Comparison of ENCODE assay signal across 9 mouse cellular contexts in genomic region chr15:81938246-81938645, GRCm38 (mm10). TPM values are rescaled to one million over a fixed set of nuclear protein-coding genes. Genes with fewer than 3 reads are reported as not detected.
DNase-seq lines count a peak whose midpoint lies in the region; ATAC-seq and TF ChIP-seq lines count a peak whose summit lies in the region.
"Had no signal": no experiment of that assay in that cellular context is flagged by ENCODE, and none has a peak within 500 bp of the region (broad histone marks: within the 10 kb centered on the region; RNA-seq: fewer than 3 reads in every experiment).

No protein-coding gene starts in this region.

- peak overlapping the region; percentile 57 for H3K4me3 ChIP-seq in forebrain, embryonic 15.5 days
- H3K4me3 ChIP-seq in kidney, postnatal 0 days (replicated peaks; ENCODE audit: low read depth, low read length): 0 out of 2 replicates have a peak overlapping the region, but pooled peaks have one; percentile 42
- peak overlapping the region; percentile 62 for H3K4me3 ChIP-seq in midbrain, embryonic 15.5 days

- H3K4me2 ChIP-seq in forebrain, embryonic 15.5 days (replicated peaks): peak overlapping the region; percentile 79
- peak overlapping the region; percentile 63 for H3K4me2 ChIP-seq in kidney, postnatal 0 days (ENCODE audit: low read length)
- peak overlapping the region; percentile 66 for H3K4me2 ChIP-seq in midbrain, embryonic 15.5 days

- TF ChIP-seq CTCF in kidney, postnatal 0 days (IDR thresholded peaks at IDR 0.05; ENCODE audit: low read depth): peak; percentile 77

- WGBS in forebrain, embryonic 15.5 days: 22% methylated on average over 2 of the region's 2 CpGs
- 40% methylated on average over 2 of the region's 2 CpGs for WGBS in kidney, postnatal 0 days
- 15% methylated on average over 2 of the region's 2 CpGs for WGBS in midbrain, embryonic 15.5 days

- peak overlapping the region; percentile 85 for H3K27ac ChIP-seq in forebrain, embryonic 15.5 days (replicated peaks)
- H3K27ac ChIP-seq in kidney, postnatal 0 days: no peak overlapping the region
- peak overlapping the region; percentile 93 for H3K27ac ChIP-seq in midbrain, embryonic 15.5 days

- no peaks in the 10 kb centered on the region for H3K9me3 ChIP-seq in forebrain, embryonic 15.5 days
- no peaks in the 10 kb centered on the region for H3K9me3 ChIP-seq in kidney, postnatal 0 days (replicated peaks; ENCODE audit: low read length)
- no peaks in the 10 kb centered on the region for H3K9me3 ChIP-seq in midbrain, embryonic 15.5 days

- H3K36me3 ChIP-seq in forebrain, embryonic 15.5 days: no peaks in the 10 kb centered on the region; the same call in 1 of the 2 replicates
- H3K36me3 ChIP-seq in kidney, postnatal 0 days (ENCODE audit: insufficient read depth, low read length): no peaks in the 10 kb centered on the region
- 0 out of 2 replicates have a peak, but pooled peaks cover 6% of the 10 kb centered on the region for H3K36me3 ChIP-seq in midbrain, embryonic 15.5 days (replicated peaks)

- H3K27me3 ChIP-seq in forebrain, embryonic 15.5 days: no peaks in the 10 kb centered on the region
- H3K27me3 ChIP-seq in kidney, postnatal 0 days (ENCODE audit: insufficient read depth, low read length): no peaks in the 10 kb centered on the region
- H3K27me3 ChIP-seq in midbrain, embryonic 15.5 days (replicated peaks): no peaks in the 10 kb centered on the region

- H3K4me1 ChIP-seq in forebrain, embryonic 15.5 days: peaks cover 37% of the 10 kb centered on the region
- peaks cover 18% of the 10 kb centered on the region for H3K4me1 ChIP-seq in kidney, postnatal 0 days (replicated peaks; ENCODE audit: insufficient read depth, low read length)
- peaks cover 36% of the 10 kb centered on the region for H3K4me1 ChIP-seq in midbrain, embryonic 15.5 days

- DNase-seq in frontal cortex, postnatal 14 days (ENCODE audit: low spot score in 2 of 2): no peak
- DNase-seq in A20 (ENCODE audit: low read depth, low spot score): peak; percentile 59
- DNase-seq in cerebellum, adult 11-12 months: peak; percentile 72
- peak; percentile 41 for DNase-seq in kidney, postnatal 0 days (ENCODE audit: low spot score)
- peak; percentile 38 for DNase-seq in yolk sac, embryonic 10.5 days (ENCODE audit: low spot score)

- H3K9ac ChIP-seq in forebrain, embryonic 15.5 days (replicated peaks): peak overlapping the region; percentile 68
- no peak overlapping the region for H3K9ac ChIP-seq in kidney, postnatal 0 days (ENCODE audit: low read depth, low read length)
- H3K9ac ChIP-seq in midbrain, embryonic 15.5 days: peak overlapping the region; percentile 79

- peak; percentile 42; the same call in 1 of the 2 replicates for ATAC-seq in frontal cortex, adult (ENCODE audit: low TSS enrichment)
- 0 out of 2 replicates have a peak, but pooled peaks have one; percentile 33 for ATAC-seq in forebrain, embryonic 15.5 days (replicated peaks)
- ATAC-seq in kidney, postnatal 0 days (replicated peaks; ENCODE audit: low FRiP score, low read depth): 0 out of 2 replicates have a peak, but pooled peaks have one; percentile 2
- ATAC-seq in midbrain, embryonic 15.5 days (replicated peaks): peak; percentile 21; the same call in 1 of the 2 replicates

RNA-seq across cellular contexts. Expression of gene Csdc2, which starts 1.7 kb away (rescaled TPM):
- 130 and 133 TPM in 2 replicates for polyA plus RNA-seq in forebrain, embryonic 15.5 days (2015; fragmentation: Nextera tagmentation; extraction: Ambion mirVana)
- 20.4 and 23.1 TPM in 2 replicates for polyA plus RNA-seq in kidney, postnatal 0 days (2015; fragmentation: Nextera tagmentation; extraction: Ambion mirVana)
- polyA plus RNA-seq in midbrain, embryonic 15.5 days (2015; fragmentation: Nextera tagmentation; extraction: Ambion mirVana): 248 and 250 TPM in 2 replicates

RNA-seq across cellular contexts. Expression of gene Polr3h, which starts 12.2 kb away (rescaled TPM):
- polyA plus RNA-seq in forebrain, embryonic 15.5 days (2015; fragmentation: Nextera tagmentation; extraction: Ambion mirVana): 89.8 and 91.2 TPM in 2 replicates
- polyA plus RNA-seq in kidney, postnatal 0 days (2015; fragmentation: Nextera tagmentation; extraction: Ambion mirVana): 122 and 129 TPM in 2 replicates
- 81.5 and 83.1 TPM in 2 replicates for polyA plus RNA-seq in midbrain, embryonic 15.5 days (2015; fragmentation: Nextera tagmentation; extraction: Ambion mirVana)

RNA-seq across cellular contexts. Expression of gene Pmm1, which starts 22.5 kb away (rescaled TPM):
- 82.5 and 84.5 TPM in 2 replicates for polyA plus RNA-seq in forebrain, embryonic 15.5 days (2015; fragmentation: Nextera tagmentation; extraction: Ambion mirVana)
- polyA plus RNA-seq in kidney, postnatal 0 days (2015; fragmentation: Nextera tagmentation; extraction: Ambion mirVana): 27.1 and 27.8 TPM in 2 replicates
- polyA plus RNA-seq in midbrain, embryonic 15.5 days (2015; fragmentation: Nextera tagmentation; extraction: Ambion mirVana): 84.3 and 89.9 TPM in 2 replicates

RNA-seq across cellular contexts. Expression of gene 1700029P11Rik, which starts 42.1 kb away (rescaled TPM):
- polyA plus RNA-seq in forebrain, embryonic 15.5 days (2015; fragmentation: Nextera tagmentation; extraction: Ambion mirVana): not detected in 2 replicates
- polyA plus RNA-seq in kidney, postnatal 0 days (2015; fragmentation: Nextera tagmentation; extraction: Ambion mirVana): not detected in 2 replicates
- not detected in 2 replicates for polyA plus RNA-seq in midbrain, embryonic 15.5 days (2015; fragmentation: Nextera tagmentation; extraction: Ambion mirVana)
- polyA plus RNA-seq: stomach, embryonic 14.5 days had no signal

RNA-seq across cellular contexts. Expression of gene Xrcc6, which starts 49.4 kb away (rescaled TPM):
- polyA plus RNA-seq in forebrain, embryonic 15.5 days (2015; fragmentation: Nextera tagmentation; extraction: Ambion mirVana): 58.9 and 59.5 TPM in 2 replicates
- 45.2 and 53.6 TPM in 2 replicates for polyA plus RNA-seq in kidney, postnatal 0 days (2015; fragmentation: Nextera tagmentation; extraction: Ambion mirVana)
- 43.1 and 46.7 TPM in 2 replicates for polyA plus RNA-seq in midbrain, embryonic 15.5 days (2015; fragmentation: Nextera tagmentation; extraction: Ambion mirVana)

Comparison
In these comparisons a context has a peak if more than half of its experiments do, and no peak if none do; other contexts are left out.
1. DNase-seq: peak in A20 (single experiment), cerebellum, adult 11-12 months (single experiment), kidney, postnatal 0 days (single experiment) and yolk sac, embryonic 10.5 days (single experiment); none in frontal cortex, postnatal 14 days (0 of 2).
2. Peak in every context shown above with its lines, with median percentiles within 50 percentile points of each other: ATAC-seq, H3K4me2 ChIP-seq and H3K4me3 ChIP-seq.